Mouse (Mus musculus): Measurements from ENCODE around the gene Crygn.

Crygn gene

GRCm38 (mm10) chr5:24709962-24710361 lies 47.8 kb downstream of the Crygn start:
- DNase-seq (ENCODE audit: low spot score in 2 of 2), result no peak

DNA sequence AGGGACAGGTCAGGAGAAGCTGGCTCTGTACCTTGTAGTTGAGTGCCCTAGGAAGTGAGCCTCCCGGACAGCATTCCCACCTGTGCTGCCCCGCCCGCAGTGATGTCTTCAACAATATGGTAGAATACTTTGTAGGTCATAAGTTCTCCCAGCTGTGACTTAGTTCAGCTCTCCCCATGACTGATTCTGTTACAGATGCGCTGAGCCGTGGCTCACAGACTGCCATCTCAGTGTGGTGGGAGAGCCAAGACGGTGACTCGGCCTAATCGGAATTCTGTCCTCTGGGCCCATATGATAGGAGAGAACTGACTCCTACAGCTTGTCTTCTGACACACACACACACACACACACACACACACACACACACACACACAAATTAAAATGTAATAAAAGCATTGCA lies 53.2 kb downstream of the Crygn start:
- DNase-seq (ENCODE audit: low spot score in 2 of 2), result no peak

- DNase-seq (ENCODE audit: low spot score in 2 of 2), result no peak
These were observed 56.5 kb downstream of the Crygn start for GRCm38 (mm10) chr5:24701271-24701670.

All from frontal cortex, postnatal 25 days (tissue).